Mouse (Mus musculus): ENCODE data around the gene Magi2. TPM values are rescaled to one million over a fixed set of nuclear protein-coding genes. Genes with fewer than 3 reads are reported as not detected.

Magi2 gene
- polyA plus RNA-seq, 1 experiment from 2014 or later = 37.7 TPM

DNA sequence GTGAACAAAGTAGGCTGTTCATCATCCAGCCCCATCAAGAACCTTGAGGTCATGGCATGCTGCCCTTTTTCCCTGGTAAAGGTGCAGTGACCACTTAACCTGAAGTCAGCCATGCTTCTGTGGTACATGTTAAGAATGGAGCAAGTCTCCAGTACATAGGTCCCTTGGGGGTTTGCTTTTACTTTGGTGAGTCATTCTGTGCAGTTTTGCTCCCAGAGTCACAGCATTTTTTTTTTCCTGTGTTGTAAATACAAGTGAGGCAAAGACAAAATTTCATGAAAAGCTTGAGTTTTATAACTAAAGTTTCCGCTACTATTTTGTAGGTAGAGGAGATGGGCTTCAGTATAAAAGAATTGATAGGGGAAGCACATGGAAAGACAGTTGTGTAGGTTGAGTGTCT is 828.2 kb downstream of the Magi2 start:
- no peak for ATAC-seq
- H3K4me2 ChIP-seq (ENCODE audit: low read length) = no peak overlapping the region

GRCm38 (mm10) chr5:20056074-20056842 is 829.4 kb downstream of the Magi2 start:
- H3K27ac ChIP-seq (ENCODE audit: low read length) = peak overlapping the region; percentile 33; the same call in 1 of the 2 replicates
- no peaks in the 10 kb centered on the region for H3K27me3 ChIP-seq (replicated peaks; ENCODE audit: control insufficient read depth, insufficient read depth, low read length)

More for the DNA sequence above, 828.2 kb downstream of the Magi2 start:
- Histone ChIP-seq H3K4me3 (replicated peaks; ENCODE audit: low read length) (no peak overlapping the region), H3K9ac (replicated peaks; ENCODE audit: low read depth, low read length) (no peak overlapping the region), H3K27ac (ENCODE audit: low read length) (no peak overlapping the region), H3K9me3 (ENCODE audit: control insufficient read depth, low read length) (no peaks in the 10 kb centered on the region), H3K27me3 (replicated peaks; ENCODE audit: control insufficient read depth, insufficient read depth, low read length) (no peaks in the 10 kb centered on the region), H3K4me1 (replicated peaks; ENCODE audit: control insufficient read depth, insufficient read depth, low read length) (peaks cover 12% of the 10 kb centered on the region), H3K36me3 (ENCODE audit: control insufficient read depth, insufficient read depth) (no peaks in the 10 kb centered on the region)
- 94% methylated on average over 1 of the region's 1 CpGs for WGBS

GRCm38 (mm10) chr5:20056856-20057255 is 830.0 kb downstream of the Magi2 start:
- Histone ChIP-seq H3K4me1 (replicated peaks; ENCODE audit: control insufficient read depth, insufficient read depth, low read length) (peaks cover 9% of the 10 kb centered on the region), H3K4me2 (ENCODE audit: low read length) (no peak overlapping the region), H3K9ac (replicated peaks; ENCODE audit: low read depth, low read length) (no peak overlapping the region), H3K4me3 (replicated peaks; ENCODE audit: low read length) (no peak overlapping the region), H3K27me3 (replicated peaks; ENCODE audit: control insufficient read depth, insufficient read depth, low read length) (no peaks in the 10 kb centered on the region), H3K27ac (ENCODE audit: low read length) (no peak overlapping the region), H3K36me3 (ENCODE audit: control insufficient read depth, insufficient read depth) (no peaks in the 10 kb centered on the region), H3K9me3 (ENCODE audit: control insufficient read depth, low read length) (no peaks in the 10 kb centered on the region)
- ATAC-seq = no peak
- 13% methylated on average over 2 of the region's 2 CpGs for WGBS

More at GRCm38 (mm10) chr5:20056074-20056842, 829.4 kb downstream of the Magi2 start:
- H3K4me2 ChIP-seq (ENCODE audit: low read length) = no peak overlapping the region
- 33% methylated on average over 5 of the region's 5 CpGs for WGBS
- H3K36me3 ChIP-seq (ENCODE audit: control insufficient read depth, insufficient read depth) = no peaks in the 10 kb centered on the region
- ATAC-seq = peak; percentile 81
- H3K9ac ChIP-seq (replicated peaks; ENCODE audit: low read depth, low read length) = no peak overlapping the region
- peaks cover 9% of the 10 kb centered on the region for H3K4me1 ChIP-seq (replicated peaks; ENCODE audit: control insufficient read depth, insufficient read depth, low read length)
- H3K9me3 ChIP-seq (ENCODE audit: control insufficient read depth, low read length) = no peaks in the 10 kb centered on the region
- no peak overlapping the region for H3K4me3 ChIP-seq (replicated peaks; ENCODE audit: low read length)

GRCm38 (mm10) chr5:20062011-20062410 is 835.2 kb downstream of the Magi2 start:
- Histone ChIP-seq H3K4me3 (replicated peaks; ENCODE audit: low read length) (no peak overlapping the region), H3K9me3 (ENCODE audit: control insufficient read depth, low read length) (no peaks in the 10 kb centered on the region), H3K27ac (ENCODE audit: low read length) (no peak overlapping the region), H3K4me2 (ENCODE audit: low read length) (no peak overlapping the region), H3K9ac (replicated peaks; ENCODE audit: low read depth, low read length) (no peak overlapping the region), H3K4me1 (replicated peaks; ENCODE audit: control insufficient read depth, insufficient read depth, low read length) (no peaks in the 10 kb centered on the region), H3K36me3 (ENCODE audit: control insufficient read depth, insufficient read depth) (no peaks in the 10 kb centered on the region), H3K27me3 (replicated peaks; ENCODE audit: control insufficient read depth, insufficient read depth, low read length) (no peaks in the 10 kb centered on the region)
- ATAC-seq = no peak
- 78% methylated on average over 4 of the region's 4 CpGs for WGBS

DNA sequence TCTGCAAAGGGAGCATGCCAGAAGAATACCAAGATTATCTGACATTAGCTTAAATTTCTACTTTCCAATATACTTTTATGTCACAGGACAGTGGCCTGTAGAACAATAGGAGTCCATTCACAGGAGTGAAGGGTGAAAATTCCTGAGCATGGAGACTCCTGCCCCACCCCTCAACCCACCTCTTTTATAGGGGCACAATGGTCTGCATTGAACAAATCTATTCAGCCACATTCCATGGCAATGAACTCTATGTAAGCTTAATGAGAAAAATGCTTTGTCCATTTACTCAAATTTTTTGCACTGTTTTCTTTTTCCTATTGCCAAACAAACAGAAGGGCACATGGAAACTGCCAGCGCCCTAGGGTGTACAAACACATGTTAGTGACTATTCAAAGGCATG is 838.2 kb downstream of the Magi2 start:
- Histone ChIP-seq H3K4me3 (replicated peaks; ENCODE audit: low read length) (no peak overlapping the region), H3K9me3 (ENCODE audit: control insufficient read depth, low read length) (no peaks in the 10 kb centered on the region), H3K27me3 (replicated peaks; ENCODE audit: control insufficient read depth, insufficient read depth, low read length) (no peaks in the 10 kb centered on the region), H3K9ac (replicated peaks; ENCODE audit: low read depth, low read length) (no peak overlapping the region), H3K27ac (ENCODE audit: low read length) (no peak overlapping the region), H3K36me3 (ENCODE audit: control insufficient read depth, insufficient read depth) (no peaks in the 10 kb centered on the region), H3K4me1 (replicated peaks; ENCODE audit: control insufficient read depth, insufficient read depth, low read length) (no peaks in the 10 kb centered on the region), H3K4me2 (ENCODE audit: low read length) (no peak overlapping the region)
- no peak for ATAC-seq
- 36% methylated on average over 1 of the region's 1 CpGs for WGBS

- Histone ChIP-seq H3K27me3 (replicated peaks; ENCODE audit: control insufficient read depth, insufficient read depth, low read length) (no peaks in the 10 kb centered on the region), H3K36me3 (ENCODE audit: control insufficient read depth, insufficient read depth) (no peaks in the 10 kb centered on the region), H3K4me2 (ENCODE audit: low read length) (no peak overlapping the region), H3K27ac (ENCODE audit: low read length) (no peak overlapping the region), H3K9ac (replicated peaks; ENCODE audit: low read depth, low read length) (no peak overlapping the region), H3K4me3 (replicated peaks; ENCODE audit: low read length) (no peak overlapping the region), H3K4me1 (replicated peaks; ENCODE audit: control insufficient read depth, insufficient read depth, low read length) (no peaks in the 10 kb centered on the region), H3K9me3 (ENCODE audit: control insufficient read depth, low read length) (no peaks in the 10 kb centered on the region)
- WGBS = 6% methylated on average over 1 of the region's 1 CpGs
- no peak for ATAC-seq
Observed at GRCm38 (mm10) chr5:20068496-20068895, 841.7 kb downstream of the Magi2 start.

DNA sequence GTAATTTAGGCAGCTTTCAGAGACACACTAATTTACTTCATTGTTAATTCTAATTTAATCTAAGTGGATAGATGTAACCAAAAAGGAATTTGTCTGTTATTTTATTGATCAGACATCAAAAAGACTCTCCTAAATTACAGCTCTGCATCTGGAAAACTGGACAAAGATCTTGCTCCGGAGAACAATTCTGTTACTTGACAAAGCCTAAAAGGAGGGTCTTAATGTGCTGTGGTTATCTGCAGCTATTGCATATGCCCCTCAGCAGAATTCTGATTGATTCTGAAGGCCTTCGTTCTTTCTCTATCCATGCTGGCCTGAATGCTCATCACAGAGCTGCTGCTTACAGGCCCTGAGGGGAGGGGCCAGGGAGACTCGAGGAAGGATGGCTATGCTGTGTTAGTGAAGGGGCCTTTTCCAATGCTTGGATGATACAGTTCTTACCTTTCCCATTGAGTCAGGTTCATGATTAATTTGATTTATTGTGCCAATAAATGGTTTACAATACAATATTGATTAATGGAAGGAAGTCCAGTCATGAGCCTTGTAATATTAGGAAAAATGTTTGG is 842.2 kb downstream of the Magi2 start:
- 12% methylated on average over 3 of the region's 3 CpGs for WGBS
- no peak overlapping the region for H3K9ac ChIP-seq (replicated peaks; ENCODE audit: low read depth, low read length)
- peak; percentile 50; the same call in 1 of the 2 replicates for ATAC-seq
- H3K27me3 ChIP-seq (replicated peaks; ENCODE audit: control insufficient read depth, insufficient read depth, low read length) = no peaks in the 10 kb centered on the region
- H3K27ac ChIP-seq (ENCODE audit: low read length) = no peak overlapping the region
- H3K4me3 ChIP-seq (replicated peaks; ENCODE audit: low read length) = no peak overlapping the region
- H3K4me1 ChIP-seq (replicated peaks; ENCODE audit: control insufficient read depth, insufficient read depth, low read length) = no peaks in the 10 kb centered on the region
- H3K4me2 ChIP-seq (ENCODE audit: low read length) = no peak overlapping the region
- H3K9me3 ChIP-seq (ENCODE audit: control insufficient read depth, low read length) = no peaks in the 10 kb centered on the region
- no peaks in the 10 kb centered on the region for H3K36me3 ChIP-seq (ENCODE audit: control insufficient read depth, insufficient read depth)

- WGBS = 81% methylated on average over 5 of the region's 5 CpGs
- H3K27me3 ChIP-seq (replicated peaks; ENCODE audit: control insufficient read depth, insufficient read depth, low read length) = no peaks in the 10 kb centered on the region
- H3K4me1 ChIP-seq (replicated peaks; ENCODE audit: control insufficient read depth, insufficient read depth, low read length) = no peaks in the 10 kb centered on the region
- H3K9me3 ChIP-seq (ENCODE audit: control insufficient read depth, low read length) = no peaks in the 10 kb centered on the region
- no peak overlapping the region for H3K4me2 ChIP-seq (ENCODE audit: low read length)
- ATAC-seq = no peak
- no peaks in the 10 kb centered on the region for H3K36me3 ChIP-seq (ENCODE audit: control insufficient read depth, insufficient read depth)
- no peak overlapping the region for H3K27ac ChIP-seq (ENCODE audit: low read length)
- H3K4me3 ChIP-seq (replicated peaks; ENCODE audit: low read length) = no peak overlapping the region
- H3K9ac ChIP-seq (replicated peaks; ENCODE audit: low read depth, low read length) = no peak overlapping the region
Observed at GRCm38 (mm10) chr5:20074101-20074500, 847.3 kb downstream of the Magi2 start.

- Histone ChIP-seq H3K4me2 (ENCODE audit: low read length) (no peak overlapping the region), H3K27me3 (replicated peaks; ENCODE audit: control insufficient read depth, insufficient read depth, low read length) (no peaks in the 10 kb centered on the region), H3K9me3 (ENCODE audit: control insufficient read depth, low read length) (no peaks in the 10 kb centered on the region), H3K9ac (replicated peaks; ENCODE audit: low read depth, low read length) (no peak overlapping the region), H3K27ac (ENCODE audit: low read length) (no peak overlapping the region), H3K4me3 (replicated peaks; ENCODE audit: low read length) (no peak overlapping the region), H3K4me1 (replicated peaks; ENCODE audit: control insufficient read depth, insufficient read depth, low read length) (no peaks in the 10 kb centered on the region), H3K36me3 (ENCODE audit: control insufficient read depth, insufficient read depth) (no peaks in the 10 kb centered on the region)
- 92% methylated on average over 4 of the region's 4 CpGs for WGBS
- no peak for ATAC-seq
Observed at GRCm38 (mm10) chr5:20074867-20075266, 848.0 kb downstream of the Magi2 start.
